Mouse (Mus musculus): ENCODE data around the gene Cntrob.
"Not testable (repeated sequence)": the region's sequence is repeated elsewhere in the genome, so short reads cannot be mapped to it uniquely, and the experiment has no call there.

The Cntrob gene

GRCm38 (mm10) chr11:69340161-69341131, 16.9 kb upstream of the Cntrob start, which contains the start of gene Rnf227:
TSS of gene Rnf227 (plus strand) at chr11:69340461.
- DNase-seq (ENCODE audit: extremely low read depth, low read depth), result no peak

DNA sequence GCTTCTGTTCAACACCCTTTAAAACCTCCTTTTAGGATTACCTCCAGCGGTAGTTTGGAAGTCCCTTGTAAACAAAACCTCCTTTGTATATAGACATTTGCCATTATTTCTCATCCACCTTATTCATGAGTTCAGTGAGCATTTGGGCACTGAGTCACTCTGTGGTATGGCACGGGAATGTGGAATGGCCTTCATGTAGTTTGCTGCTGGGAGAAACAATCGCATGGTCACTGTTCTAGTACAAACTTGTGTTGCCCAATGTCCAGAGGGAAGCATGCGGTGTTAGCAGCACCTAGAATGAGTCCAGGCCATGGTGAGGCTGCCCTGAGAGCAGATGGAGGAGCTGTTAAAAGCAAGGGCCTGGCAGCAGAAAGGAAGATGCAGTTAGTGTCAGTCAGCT, 11.2 kb upstream of the Cntrob start:
- no peak for DNase-seq (ENCODE audit: extremely low read depth, low read depth)

DNA sequence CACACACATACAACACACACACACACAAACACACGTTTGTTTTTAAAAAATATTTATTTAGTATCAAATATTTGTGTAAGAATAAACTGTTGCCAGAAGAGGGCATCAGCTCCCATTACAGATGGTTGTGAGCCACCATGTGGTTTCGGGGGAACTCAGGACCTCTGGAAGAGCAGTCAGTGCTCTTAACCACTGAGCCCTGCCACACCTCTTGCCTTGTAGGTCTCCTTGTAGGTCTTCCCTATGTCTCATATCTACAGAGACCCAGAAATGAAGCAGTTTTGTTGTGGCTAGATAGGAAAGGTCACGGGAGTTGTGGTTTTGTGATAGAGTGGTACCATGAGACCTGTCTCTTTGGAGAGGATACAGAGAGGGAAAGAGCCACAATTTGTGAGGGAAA, 10.3 kb upstream of the Cntrob start:
- DNase-seq (ENCODE audit: extremely low read depth, low read depth), result no peak

- no peak for DNase-seq (ENCODE audit: extremely low read depth, low read depth)
Measured at GRCm38 (mm10) chr11:69332713-69333253, 9.2 kb upstream of the Cntrob start.

GRCm38 (mm10) chr11:69331929-69332405, 8.4 kb upstream of the Cntrob start:
- DNase-seq (ENCODE audit: extremely low read depth, low read depth), result no peak

- no peak for DNase-seq (ENCODE audit: extremely low read depth, low read depth)
Measured at GRCm38 (mm10) chr11:69331152-69331551, 7.6 kb upstream of the Cntrob start.

- no peak for DNase-seq (ENCODE audit: extremely low read depth, low read depth)
Measured at GRCm38 (mm10) chr11:69328517-69328916, 4.9 kb upstream of the Cntrob start.

DNA sequence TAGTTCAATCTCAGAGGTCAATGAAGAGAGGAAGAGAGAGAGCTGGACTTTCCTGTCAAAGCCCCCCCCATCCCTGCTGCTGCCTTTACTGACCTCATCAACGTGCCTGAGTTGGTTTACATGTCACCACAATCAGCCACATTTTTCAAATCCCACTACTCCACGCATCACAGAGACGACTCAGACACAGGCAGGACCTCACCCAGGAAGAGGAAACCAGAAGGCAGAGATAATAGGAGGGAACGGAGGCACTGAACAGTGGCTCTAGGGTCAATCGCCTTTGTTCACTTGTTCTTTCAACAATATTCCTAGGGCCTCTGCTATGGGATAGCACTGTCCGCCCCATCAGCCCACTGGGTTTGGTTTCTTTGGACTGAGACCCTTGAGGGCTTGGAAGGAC, 4.1 kb upstream of the Cntrob start:
- no peak for DNase-seq (ENCODE audit: extremely low read depth, low read depth)

DNA sequence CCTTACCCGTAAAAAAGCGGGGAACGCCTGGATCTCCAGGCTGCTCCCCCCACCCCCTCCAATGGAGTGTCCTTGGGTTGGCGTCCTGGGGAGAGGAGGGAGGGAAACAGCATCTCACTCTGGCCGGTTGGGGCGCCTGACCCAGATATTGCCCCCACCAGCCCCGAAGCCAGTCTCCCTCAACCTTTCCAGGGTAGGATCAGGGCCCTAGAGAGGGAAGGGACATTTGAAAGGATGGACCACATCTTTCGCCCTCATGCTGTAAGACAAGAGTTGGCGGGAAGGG, 3.5 kb upstream of the Cntrob start:
- DNase-seq (ENCODE audit: extremely low read depth, low read depth), result no peak

DNA sequence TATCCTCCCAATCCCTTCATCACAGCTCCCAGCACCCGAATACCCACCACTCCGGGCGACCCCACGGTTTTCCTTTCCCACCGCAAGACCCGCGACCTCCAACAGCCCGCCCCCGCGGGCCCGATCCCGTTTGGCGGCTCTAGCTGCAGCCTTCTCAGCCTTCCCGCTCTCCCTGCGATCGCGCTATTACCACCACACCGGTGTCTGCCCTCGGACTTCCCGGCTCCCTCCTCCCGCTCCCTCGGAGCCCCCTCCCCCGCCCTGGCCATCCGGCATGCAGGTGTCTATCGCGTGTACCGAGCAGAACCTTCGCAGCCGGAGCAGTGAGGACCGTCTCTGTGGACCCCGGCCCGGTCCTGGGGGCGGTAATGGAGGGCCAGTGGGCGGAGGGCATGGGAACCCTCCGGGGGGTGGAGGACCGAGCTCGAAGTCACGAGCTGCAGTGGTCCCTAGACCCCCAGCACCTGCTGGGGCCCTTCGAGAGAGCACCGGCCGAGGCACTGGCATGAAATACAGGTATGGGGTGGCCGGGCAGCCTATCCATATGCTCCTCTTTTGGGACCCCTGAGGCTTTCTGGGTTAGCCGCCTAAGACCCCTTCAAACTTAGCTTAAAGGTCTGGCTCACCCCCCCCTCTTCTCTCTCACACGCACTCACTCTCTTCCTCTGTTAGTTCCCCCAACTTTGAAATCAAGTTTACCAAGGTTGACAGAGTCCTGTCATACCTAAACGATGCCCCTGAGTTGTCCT, 3.0 kb upstream of the Cntrob start:
- no peak for DNase-seq (ENCODE audit: extremely low read depth, low read depth)

- DNase-seq (ENCODE audit: extremely low read depth, low read depth), result peak; percentile 92
Measured at GRCm38 (mm10) chr11:69325628-69326407, 2.2 kb upstream of the Cntrob start, which contains the start of gene Kcnab3. TSS of gene Kcnab3 (plus strand) at chr11:69326258.

- DNase-seq (ENCODE audit: extremely low read depth, low read depth), result no peak
Measured at GRCm38 (mm10) chr11:69324749-69325148, 1.2 kb upstream of the Cntrob start.

DNA sequence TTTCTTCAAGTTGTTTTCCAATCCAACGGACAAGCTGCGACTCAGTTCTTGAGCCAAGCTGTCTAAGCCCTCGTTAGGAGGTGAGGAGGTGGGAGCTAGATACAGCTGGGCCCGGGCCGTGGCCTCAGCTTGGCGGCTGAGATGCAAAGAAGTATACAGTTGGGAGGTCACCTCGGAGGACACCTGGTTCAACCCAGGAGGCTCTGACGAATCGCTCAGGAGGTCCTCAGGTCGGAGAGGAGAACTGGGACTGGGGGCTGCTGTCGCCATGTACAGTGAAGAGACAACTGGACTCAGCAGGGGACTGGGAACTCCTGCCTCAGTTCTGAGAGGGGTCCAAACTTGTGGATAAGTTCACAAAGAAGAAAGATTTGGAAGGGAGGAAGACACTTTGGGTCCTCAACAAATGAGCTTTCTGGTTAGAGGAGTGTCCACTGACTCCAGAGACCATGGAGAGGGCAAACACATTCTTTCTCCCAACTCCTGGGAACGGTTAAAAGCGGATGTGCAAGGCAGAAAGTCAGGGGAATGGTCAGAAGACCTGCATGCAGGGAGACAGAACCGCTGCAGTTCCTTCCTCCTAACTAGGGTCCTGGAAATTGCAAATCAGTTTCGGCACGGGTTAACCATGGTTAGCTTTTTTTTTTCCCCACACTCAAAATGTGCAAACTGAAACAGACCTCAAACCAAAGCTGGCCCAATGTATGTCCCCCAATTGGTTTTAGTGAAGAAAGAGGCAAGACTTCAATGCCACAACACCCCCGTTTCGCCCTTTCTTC, 693 bp downstream of the Cntrob start:
- DNase-seq (ENCODE audit: extremely low read depth, low read depth), result no peak

GRCm38 (mm10) chr11:69322010-69322409, 1.6 kb downstream of the Cntrob start:
- DNase-seq (ENCODE audit: extremely low read depth, low read depth), result no peak

DNA sequence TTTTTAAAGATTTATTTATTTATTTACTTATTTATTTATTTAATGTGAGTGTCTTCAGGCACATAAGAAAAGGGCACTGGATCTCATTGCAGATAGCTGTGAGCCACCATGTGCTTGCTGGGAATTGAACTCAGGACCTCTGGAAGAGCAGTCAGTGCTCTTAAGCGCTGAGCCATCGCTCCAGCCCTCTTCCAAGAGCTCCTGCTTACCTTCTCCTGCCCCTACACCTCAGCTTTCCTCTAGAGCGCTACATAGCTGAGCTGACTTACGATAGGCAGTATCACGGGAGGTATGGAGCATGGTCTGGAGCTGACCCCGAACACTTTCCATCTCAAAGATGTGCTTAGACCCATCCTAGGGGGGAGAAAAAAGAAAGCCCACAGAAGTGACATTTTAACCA, 2.0 kb downstream of the Cntrob start:
- DNase-seq (ENCODE audit: extremely low read depth, low read depth), result no peak

- not testable (repeated sequence) for DNase-seq (ENCODE audit: extremely low read depth, low read depth)
Measured at GRCm38 (mm10) chr11:69318000-69318399, 5.6 kb downstream of the Cntrob start.

- no peak for DNase-seq (ENCODE audit: extremely low read depth, low read depth)
Measured at GRCm38 (mm10) chr11:69316361-69316760, 7.2 kb downstream of the Cntrob start.

DNA sequence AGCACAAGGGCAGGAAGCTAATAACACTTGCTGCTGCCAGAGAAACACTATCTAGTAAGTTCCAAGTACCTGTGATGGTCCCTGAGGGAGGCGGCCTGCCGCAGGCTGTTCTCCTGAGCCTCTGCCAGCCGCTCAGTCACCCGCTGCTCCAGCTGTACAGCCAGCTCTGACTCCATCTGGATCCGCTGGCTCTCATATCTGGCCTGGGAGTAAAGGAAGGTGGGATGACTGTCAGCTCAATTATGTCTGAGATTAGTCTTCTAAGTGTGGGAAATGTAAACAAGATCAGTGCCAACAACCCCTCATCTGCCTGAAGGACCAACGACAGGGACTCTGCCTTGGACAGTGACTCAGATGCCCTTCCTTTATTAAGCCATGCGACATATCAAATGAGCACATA, 12.3 kb downstream of the Cntrob start:
- no peak for DNase-seq (ENCODE audit: extremely low read depth, low read depth)

DNA sequence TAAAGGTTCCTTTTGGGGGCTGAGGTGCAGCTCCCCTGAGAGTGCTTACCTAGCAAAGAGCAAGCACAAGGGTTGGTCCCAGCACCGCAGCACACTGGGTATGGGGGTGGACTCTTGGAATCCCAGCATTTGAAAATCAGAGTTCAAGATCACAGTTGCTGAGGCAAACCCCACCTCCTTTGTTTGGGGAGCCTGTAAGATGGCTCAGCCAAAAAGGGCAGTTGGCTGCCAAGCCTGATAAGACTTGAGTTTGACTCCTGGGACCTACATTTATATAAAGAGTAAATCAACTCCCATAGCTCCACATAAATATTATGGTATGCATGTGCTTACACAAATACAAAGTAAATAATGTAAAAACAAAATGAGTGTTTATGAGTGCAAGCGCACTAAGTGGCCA, 17.5 kb downstream of the Cntrob start:
- DNase-seq (ENCODE audit: extremely low read depth, low read depth), result no peak

DNA sequence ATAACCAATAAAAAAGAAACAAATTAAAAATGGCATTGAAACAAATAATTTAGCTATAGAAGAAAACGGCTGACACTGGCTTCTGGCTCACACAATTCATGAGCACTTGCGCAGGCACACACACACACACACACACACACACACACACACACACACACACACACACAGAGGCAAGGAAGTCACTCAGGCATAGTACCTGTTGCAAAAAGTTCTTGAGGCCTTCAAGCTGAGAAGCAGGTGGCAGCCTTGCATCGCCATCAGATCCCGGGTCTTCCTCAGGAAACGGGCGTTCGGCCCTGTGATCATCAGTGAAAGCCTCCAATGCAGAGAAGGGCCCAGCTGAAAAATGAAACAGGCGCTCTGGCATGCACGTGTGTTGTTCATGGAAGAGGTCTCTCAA, 18.3 kb downstream of the Cntrob start:
- DNase-seq (ENCODE audit: extremely low read depth, low read depth), result no peak

DNA sequence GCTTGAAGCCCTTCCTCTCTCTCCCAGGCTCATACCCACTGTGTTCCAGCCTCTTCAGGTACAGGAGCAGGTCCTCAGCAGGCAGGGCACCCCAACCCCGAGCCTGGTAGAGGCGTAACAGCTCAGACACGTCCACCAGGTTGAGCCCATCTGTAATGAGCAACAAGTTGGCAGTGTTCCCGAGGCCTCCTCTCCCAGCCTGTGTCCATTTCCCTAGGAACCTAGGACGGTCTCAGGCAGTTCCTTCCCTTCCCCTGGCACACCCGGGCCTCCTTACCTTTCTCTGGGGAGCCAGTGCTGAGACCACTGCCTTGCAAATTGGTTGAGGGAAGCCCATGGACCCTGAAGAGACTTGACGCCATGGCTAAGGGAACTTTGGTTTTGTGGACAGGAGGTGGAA, 20.8 kb downstream of the Cntrob start:
- no peak for DNase-seq (ENCODE audit: extremely low read depth, low read depth)

Measured in MEL-GATA-1-ER (cell line).